Comparison of ENCODE assay signal across 25 mouse cellular contexts in genomic region chr4:59334236-59334635, GRCm38 (mm10).
DNase-seq lines count a peak whose midpoint lies in the region; ATAC-seq and TF ChIP-seq lines count a peak whose summit lies in the region.
"Had no signal": no experiment of that assay in that cellular context is flagged by ENCODE, and none has a peak within 500 bp of the region (broad histone marks: within the 10 kb centered on the region; RNA-seq: fewer than 3 reads in every experiment).

No protein-coding gene starts in this region.

- TF ChIP-seq POLR2A in thymus, adult 2 months (IDR thresholded peaks at IDR 0.05; ENCODE audit: control insufficient read depth, extremely low read depth, insufficient read depth, low read length, poor library complexity): no peak

- DNase-seq in thymus, adult 2 months: no peak
- DNase-seq in thymus, adult 18-20 months: no peak
- peak; percentile 80 for DNase-seq in induced T-regulatory cell, adult 2 months (ENCODE audit: low read depth)
- DNase-seq in thymus, postnatal 14 days: peak; percentile 43
- DNase-seq in midbrain, postnatal 0 days (ENCODE audit: low spot score): no peak
- no peak for DNase-seq in embryo, embryonic 10.5 days (ENCODE audit: low spot score)
- DNase-seq: adrenal gland, adult 2 months; cerebellum, adult 11-12 months; cerebellum, postnatal 10 days; forebrain, postnatal 0 days; kidney, adult 9 months; kidney, postnatal 14 days; liver, embryonic 13.5 days; lung, adult 2 months; lung, postnatal 36 days; midbrain, embryonic 14.5 days had no signal

- no peaks in the 10 kb centered on the region for H3K27me3 ChIP-seq in thymus, adult 2 months (ENCODE audit: control insufficient read depth, insufficient read depth, low read length)
- H3K27me3 ChIP-seq in forebrain, embryonic 15.5 days: no peaks in the 10 kb centered on the region
- H3K27me3 ChIP-seq in midbrain, postnatal 0 days (ENCODE audit: insufficient read depth, low read length): no peaks in the 10 kb centered on the region
- H3K27me3 ChIP-seq: hindbrain, embryonic 15.5 days; liver, embryonic 13.5 days; megakaryocyte, embryonic 14.5 days; neural tube, embryonic 13.5 days; stomach, embryonic 15.5 days had no signal

- peak overlapping the region; percentile 74 for H3K27ac ChIP-seq in thymus, adult 2 months (ENCODE audit: control insufficient read depth, insufficient read depth, low read length)
- H3K27ac ChIP-seq in forebrain, embryonic 15.5 days (replicated peaks): no peak overlapping the region
- no peak overlapping the region for H3K27ac ChIP-seq in midbrain, postnatal 0 days (ENCODE audit: low read depth, low read length)
- H3K27ac ChIP-seq: forebrain, embryonic 10.5 days; heart, embryonic 10.5 days; hindbrain, embryonic 15.5 days; liver, embryonic 13.5 days; neural tube, embryonic 13.5 days; stomach, embryonic 15.5 days had no signal

- no peak overlapping the region for H3K4me2 ChIP-seq in forebrain, embryonic 15.5 days (replicated peaks)
- no peak overlapping the region for H3K4me2 ChIP-seq in midbrain, postnatal 0 days (ENCODE audit: low read depth, low read length, poor library complexity, severe bottlenecking)
- H3K4me2 ChIP-seq: hindbrain, embryonic 15.5 days; liver, embryonic 13.5 days; neural tube, embryonic 13.5 days; stomach, embryonic 15.5 days had no signal

- 69% methylated on average over 4 of the region's 4 CpGs for WGBS in thymus, adult 2 months
- WGBS in forebrain, embryonic 15.5 days: 94% methylated on average over 4 of the region's 4 CpGs
- WGBS in midbrain, postnatal 0 days: 91% methylated on average over 4 of the region's 4 CpGs

- ATAC-seq in CD4-positive, CD25-positive, alpha-beta regulatory T cell, adult 4 months: peak; percentile 42
- no peak for ATAC-seq in forebrain, embryonic 15.5 days (replicated peaks)
- ATAC-seq in midbrain, postnatal 0 days (ENCODE audit: low FRiP score): no peak
- ATAC-seq: forebrain, postnatal 0 days; intestine, embryonic 16.5 days had no signal

- H3K36me3 ChIP-seq in thymus, adult 2 months (ENCODE audit: control insufficient read depth, insufficient read depth, low read length): no peaks in the 10 kb centered on the region
- no peaks in the 10 kb centered on the region for H3K36me3 ChIP-seq in forebrain, embryonic 15.5 days
- no peaks in the 10 kb centered on the region for H3K36me3 ChIP-seq in midbrain, postnatal 0 days (ENCODE audit: insufficient read depth, low read length)
- H3K36me3 ChIP-seq: forebrain, embryonic 10.5 days; heart, embryonic 10.5 days; hindbrain, embryonic 15.5 days; neural tube, embryonic 13.5 days; stomach, embryonic 15.5 days had no signal

- H3K9ac ChIP-seq in forebrain, embryonic 15.5 days (replicated peaks): no peak overlapping the region
- no peak overlapping the region for H3K9ac ChIP-seq in midbrain, postnatal 0 days (replicated peaks; ENCODE audit: low read length, poor library complexity, severe bottlenecking)
- H3K9ac ChIP-seq: forebrain, postnatal 0 days; hindbrain, embryonic 15.5 days; liver, embryonic 13.5 days; neural tube, embryonic 13.5 days; stomach, embryonic 15.5 days had no signal

- H3K4me3 ChIP-seq in thymus, adult 2 months (ENCODE audit: control insufficient read depth, insufficient read depth, low read length): no peak overlapping the region
- H3K4me3 ChIP-seq in forebrain, embryonic 15.5 days: no peak overlapping the region
- no peak overlapping the region for H3K4me3 ChIP-seq in midbrain, postnatal 0 days (ENCODE audit: low read depth, low read length)
- H3K4me3 ChIP-seq: forebrain, embryonic 10.5 days; heart, embryonic 10.5 days; hindbrain, embryonic 15.5 days; liver, embryonic 13.5 days; megakaryocyte, embryonic 14.5 days; neural tube, embryonic 13.5 days; stomach, embryonic 15.5 days had no signal

- peaks cover 70% of the 10 kb centered on the region for H3K4me1 ChIP-seq in thymus, adult 2 months (replicated peaks; ENCODE audit: control insufficient read depth, insufficient read depth, low read length)
- H3K4me1 ChIP-seq in forebrain, embryonic 15.5 days: peaks cover 26% of the 10 kb centered on the region
- peaks cover 4% of the 10 kb centered on the region; the same call in 1 of the 2 replicates for H3K4me1 ChIP-seq in midbrain, postnatal 0 days (ENCODE audit: insufficient read depth, low read length)
- H3K4me1 ChIP-seq: hindbrain, embryonic 15.5 days had no signal

- H3K9me3 ChIP-seq in forebrain, embryonic 15.5 days: no peaks in the 10 kb centered on the region
- H3K9me3 ChIP-seq in midbrain, postnatal 0 days (ENCODE audit: low read length): no peaks in the 10 kb centered on the region
- H3K9me3 ChIP-seq: forebrain, embryonic 10.5 days; heart, embryonic 10.5 days; hindbrain, embryonic 15.5 days; liver, embryonic 13.5 days; megakaryocyte, embryonic 14.5 days; neural tube, embryonic 13.5 days; stomach, embryonic 15.5 days had no signal

- no peak for TF ChIP-seq CTCF in thymus, adult 2 months (IDR thresholded peaks at IDR 0.05; ENCODE audit: borderline replicate concordance, control insufficient read depth, extremely low read depth, insufficient read depth, low read length, poor library complexity)
- no peak for TF ChIP-seq CTCF in midbrain, postnatal 0 days (IDR thresholded peaks at IDR 0.05)

Comparison
In these comparisons a context has a peak if more than half of its experiments do, and no peak if none do; other contexts are left out.
1. DNase-seq: peak in induced T-regulatory cell, adult 2 months (single experiment) and thymus, postnatal 14 days (single experiment); none in thymus, adult 2 months (single experiment), thymus, adult 18-20 months (0 of 2), midbrain, postnatal 0 days (single experiment) and embryo, embryonic 10.5 days (single experiment).